Mouse (Mus musculus) CD4-positive, CD25-positive, alpha-beta regulatory T cell (primary cell): Measurements from ENCODE around the gene Prpf6. TPM values are rescaled to one million over a fixed set of nuclear protein-coding genes. Genes with fewer than 3 reads are reported as not detected.

Experiments used
- polyA plus RNA-seq: library from polyadenylated mRNA; unstranded; fragments of 100-300 nt; shearing (Covaris generic); gene quantifications from one replicate; pipeline ENCODE4 v1.2.1, GENCODE M21; 2017

The Prpf6 gene
- polyA plus RNA-seq, result 88.6 TPM

DNA sequence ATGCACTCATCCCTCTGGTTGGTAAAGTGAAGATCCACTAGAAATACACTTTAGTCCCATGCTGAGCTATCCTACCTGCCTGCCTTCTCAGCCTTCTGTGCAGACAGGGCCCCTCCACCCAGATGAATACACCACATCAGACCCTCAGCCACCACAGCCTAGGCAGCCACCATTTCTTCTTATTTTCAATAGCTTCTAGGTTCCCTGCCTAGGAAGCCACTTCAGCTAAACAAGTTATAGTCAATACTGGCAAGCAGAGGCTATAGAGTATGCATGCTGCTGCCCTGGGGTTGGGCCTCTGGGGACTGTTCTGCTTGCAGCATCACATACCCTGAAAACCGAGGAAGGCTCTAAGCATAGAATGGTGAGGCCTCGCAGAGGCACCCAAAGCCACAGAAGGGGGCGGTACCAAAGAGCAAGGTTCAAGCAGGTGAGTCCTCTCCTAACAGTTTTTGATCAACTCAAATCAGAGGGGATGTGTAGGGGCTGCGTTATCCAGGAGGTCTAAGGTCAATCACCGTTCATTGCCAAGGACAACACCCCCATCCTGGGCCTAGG, at the start of gene Prpf6:
Gene Prpf6 (plus strand): TSS at position 341 of the 558 bp plus-strand sequence.

DNA sequence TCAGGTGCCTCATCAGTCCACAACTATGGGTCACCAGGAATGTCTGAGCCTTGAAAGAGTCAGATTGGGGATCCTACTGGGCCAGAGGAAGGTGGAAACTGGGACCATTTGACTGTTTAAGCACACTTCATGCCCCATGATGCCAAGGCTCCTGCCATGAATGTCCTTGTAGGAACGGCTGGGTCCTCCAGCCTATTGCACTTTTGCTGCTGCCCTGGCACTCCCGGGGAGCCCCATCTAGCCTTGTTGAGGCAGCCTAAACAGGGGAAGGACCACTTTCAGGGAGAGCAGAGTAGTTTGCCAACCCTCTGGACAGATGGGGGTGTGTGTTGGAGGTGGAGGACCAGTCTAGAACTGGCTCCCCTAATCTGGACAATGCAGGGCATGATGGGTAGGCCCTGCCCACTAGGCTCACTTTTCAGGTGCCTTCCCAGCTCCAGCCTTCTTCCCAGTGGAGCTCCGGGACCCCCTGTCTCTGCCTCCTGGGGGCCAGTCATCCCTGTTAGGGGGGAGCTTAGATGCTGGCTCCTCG, 7.2 kb upstream of the Prpf6 start, which contains the start of gene Uckl1:
Gene Uckl1 (minus strand): TSS at position 482 of the 532 bp plus-strand sequence.

GRCm38 (mm10) chr2:181592231-181593041, 768 bp downstream of the Prpf6 start, which contains the start of gene Zfp512b:
Zfp512b (minus strand) TSS chr2:181592803.

DNA sequence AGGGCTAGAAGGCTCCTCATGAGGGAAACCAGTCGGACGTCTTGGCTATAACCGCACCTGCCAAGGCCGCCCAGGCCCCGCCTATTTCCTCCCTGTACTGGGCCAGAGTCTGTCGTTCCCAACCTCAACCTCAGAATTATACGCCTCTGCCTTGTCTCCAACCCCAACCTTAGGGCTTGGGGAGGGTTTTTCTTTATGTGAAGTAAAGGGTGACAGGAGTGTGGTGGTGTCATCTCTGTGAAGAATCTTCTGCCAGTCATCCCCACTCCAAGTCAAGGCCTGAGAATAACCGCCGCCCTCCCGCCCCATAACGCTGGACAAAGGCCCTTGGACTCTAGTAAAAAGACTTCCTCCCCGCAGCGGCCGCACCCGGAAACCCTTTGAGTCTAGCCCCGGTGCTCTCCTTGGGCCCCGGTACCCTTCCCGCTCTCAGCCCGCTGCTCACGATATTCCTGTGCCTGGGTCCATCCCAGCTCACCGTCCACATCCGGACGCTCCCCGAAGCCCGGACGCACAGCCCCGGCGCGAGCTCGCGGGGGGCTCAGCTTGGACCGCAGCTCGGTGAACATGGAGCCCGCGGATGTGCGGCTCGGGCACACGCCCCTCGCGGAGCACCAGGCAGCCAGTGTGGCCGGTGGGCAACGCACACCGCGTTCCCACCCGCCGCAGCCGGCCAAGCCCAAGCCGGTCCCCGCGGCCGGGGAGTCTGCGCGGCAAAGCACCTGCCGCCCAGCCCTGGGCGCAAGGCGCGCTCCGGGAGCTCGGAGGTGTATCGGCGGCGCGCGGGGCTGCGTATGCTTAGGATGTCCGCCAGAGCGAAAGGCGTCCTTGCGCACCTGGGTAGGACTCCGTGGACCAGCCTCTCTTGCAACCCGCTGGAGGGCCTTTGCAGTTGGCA, 7.0 kb downstream of the Prpf6 start, which contains the start of gene Samd10:
Gene Samd10 (minus strand): TSS at position 759 of the 898 bp plus-strand sequence.

GRCm38 (mm10) chr2:181656734-181657133, 65.1 kb downstream of the Prpf6 start, which contains the start of gene Gm29797:
Gm29797 (plus strand) TSS chr2:181657034.

GRCm38 (mm10) chr2:181671326-181671725, 79.7 kb downstream of the Prpf6 start, which contains the start of gene Sox18:
Sox18 (minus strand) TSS chr2:181671640.

GRCm38 (mm10) chr2:181679951-181680715, 88.5 kb downstream of the Prpf6 start, which contains the start of gene Tcea2:
Tcea2 (plus strand) TSS chr2:181680310.

GRCm38 (mm10) chr2:181693339-181694280, 101.9 kb downstream of the Prpf6 start, which contains the start of gene Rgs19:
Rgs19 (minus strand) TSS chr2:181693977.

DNA sequence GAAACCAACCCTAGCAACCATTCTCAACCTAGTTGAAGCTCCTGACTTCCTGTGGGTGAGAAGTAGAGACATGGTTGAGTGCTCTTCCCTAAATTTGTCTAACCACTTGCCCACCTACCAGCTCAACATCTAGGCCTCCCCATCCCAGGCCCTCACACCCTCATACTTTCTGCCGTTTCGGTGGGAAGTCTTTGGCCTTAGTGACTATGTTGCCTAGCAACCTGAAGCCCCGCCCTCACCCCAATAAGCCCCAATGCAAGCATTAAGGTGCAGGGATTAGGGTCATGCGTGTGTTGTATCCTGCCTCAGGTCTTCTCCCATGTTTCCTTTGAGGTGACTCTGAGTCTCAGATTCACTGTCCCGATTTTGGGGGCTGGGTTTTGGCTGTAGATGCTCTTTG, 106.6 kb downstream of the Prpf6 start, which contains the start of gene Lkaaear1:
Gene Lkaaear1 (minus strand): TSS at position 202 of the 400 bp plus-strand sequence.

Other genes with a start within 250 kb of the Prpf6 start
- 105 TPM for gene Zgpat, start 226.9 kb upstream of the Prpf6 start, polyA plus RNA-seq
- gene Arfrp1, start 226.5 kb upstream of the Prpf6 start, polyA plus RNA-seq, result 131 TPM
- gene Lime1, start 211.8 kb upstream of the Prpf6 start, polyA plus RNA-seq, result 247 TPM
- 2.1 TPM for gene Zbtb46, start 132.4 kb upstream of the Prpf6 start, polyA plus RNA-seq
- gene Abhd16b, start 98.7 kb upstream of the Prpf6 start, polyA plus RNA-seq, result not detected
- gene Tpd52l2, start 94.7 kb upstream of the Prpf6 start, polyA plus RNA-seq, result 82.2 TPM
- gene Dnajc5, start 71.4 kb upstream of the Prpf6 start, polyA plus RNA-seq, result 114 TPM
- gene Uckl1, start 7.0 kb upstream of the Prpf6 start, polyA plus RNA-seq, result 226 TPM
- gene Zfp512b, start 935 bp downstream of the Prpf6 start, polyA plus RNA-seq, result 40.6 TPM
- 37.9 TPM for gene Samd10, start 7.3 kb downstream of the Prpf6 start, polyA plus RNA-seq
- not detected for gene Gm29797, start 65.2 kb downstream of the Prpf6 start, polyA plus RNA-seq
- not detected for gene Sox18, start 79.8 kb downstream of the Prpf6 start, polyA plus RNA-seq
- 19.6 TPM for gene Tcea2, start 88.4 kb downstream of the Prpf6 start, polyA plus RNA-seq
- 222 TPM for gene Rgs19, start 102.1 kb downstream of the Prpf6 start, polyA plus RNA-seq
- not detected for gene Lkaaear1, start 106.6 kb downstream of the Prpf6 start, polyA plus RNA-seq
- gene Oprl1, start 123.1 kb downstream of the Prpf6 start, polyA plus RNA-seq, result 0.34 TPM
- not detected for gene Myt1, start 171.5 kb downstream of the Prpf6 start, polyA plus RNA-seq
- 71.4 TPM for gene Pcmtd2, start 246.0 kb downstream of the Prpf6 start, polyA plus RNA-seq